Mouse (Mus musculus) midbrain, embryonic 11.5 days (tissue): ENCODE data around the gene Ubxn7. TPM values are rescaled to one million over a fixed set of nuclear protein-coding genes. Genes with fewer than 3 reads are reported as not detected.

Source experiments
- ATAC-seq: fragments of 200-750 bp; cut with Nextera tagmentation; 2 replicates; pipeline ENCODE4 v1.8.0; 2017; ENCODE audit warnings: moderate TSS enrichment, moderate library complexity; ENCODE audit not compliant: low FRiP score
- DNase-seq: peaks from one replicate; pipeline ENCODE4 v3.0.0; 2015; ENCODE audit warnings: low spot score; ENCODE audit errors: missing footprints
- H3K27ac ChIP-seq: fragments of 300-500 bp; sonication (generic); 2 replicates; pipeline ENCODE4 v1.5.1; 2014; ENCODE audit warnings: low read depth, low read length
- H3K27me3 ChIP-seq: fragments of 300-500 bp; sonication (generic); 2 replicates; pipeline ENCODE4 v1.6.1; 2014; ENCODE audit warnings: mild to moderate bottlenecking, low read length, moderate library complexity, mixed read lengths; ENCODE audit not compliant: control insufficient read depth, insufficient read depth
- H3K36me3 ChIP-seq: fragments of 300-500 bp; sonication (generic); 2 replicates; pipeline ENCODE4 v1.6.1; 2014; ENCODE audit warnings: mild to moderate bottlenecking, low read length, moderate library complexity, mixed read lengths; ENCODE audit not compliant: control insufficient read depth, insufficient read depth
- H3K4me1 ChIP-seq: fragments of 300-500 bp; sonication (generic); 2 replicates; pipeline ENCODE4 v1.6.1; 2014; ENCODE audit warnings: low read length; ENCODE audit not compliant: control insufficient read depth, insufficient read depth
- H3K4me2 ChIP-seq: fragments of 300-500 bp; sonication (generic); 2 replicates; pipeline ENCODE4 v1.6.1; 2014; ENCODE audit warnings: mild to moderate bottlenecking, moderate library complexity
- H3K4me3 ChIP-seq: fragments of 300-500 bp; sonication (generic); 2 replicates; pipeline ENCODE4 v1.5.1; 2014; ENCODE audit warnings: low read depth, low read length
- H3K9ac ChIP-seq: fragments of 300-500 bp; sonication (generic); 2 replicates; pipeline ENCODE4 v1.6.1; 2014; ENCODE audit warnings: low read length
- H3K9me3 ChIP-seq: fragments of 300-500 bp; sonication (generic); 2 replicates; pipeline ENCODE4 v1.6.1; 2016; ENCODE audit warnings: low read length; ENCODE audit not compliant: control insufficient read depth
- WGBS: fragments of 180-500 bp; shearing (Covaris S2); extraction: QIAGEN DNeasy Blood & Tissue Kit; methylation state at CpG from one replicate; pipeline ENCODE4 v1.1.7; 2014; 5-methylcytosine and 5-hydroxymethylcytosine counted together
- polyA plus RNA-seq: library from polyadenylated mRNA; unstranded; fragments of >200 nt; fragmentation: Nextera tagmentation; extraction: Ambion mirVana; gene quantifications from 2 replicates; pipeline ENCODE4 v1.2.1, GENCODE M21; 2014

Gene Ubxn7
- polyA plus RNA-seq, 1 experiment from 2014 or later = 28.6 TPM

DNA sequence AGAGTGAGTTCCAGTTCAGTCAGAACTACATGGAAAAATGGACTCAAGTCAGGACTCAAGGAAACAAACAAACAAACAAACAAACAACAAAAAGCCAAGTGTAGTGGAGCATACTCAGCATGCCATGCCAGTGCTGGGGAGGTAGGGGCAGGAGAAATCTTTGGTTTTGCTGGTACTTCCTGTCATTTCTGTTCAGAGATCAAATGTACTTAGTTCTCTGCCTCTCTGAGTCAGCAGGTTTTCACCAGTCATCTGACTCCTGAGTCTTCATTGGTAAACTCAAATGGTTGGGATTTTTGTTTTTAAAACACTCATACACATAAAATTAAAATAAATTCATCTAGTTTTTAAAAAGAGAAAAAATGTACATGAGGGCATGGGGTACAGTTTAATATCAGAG, 13.5 kb downstream of the Ubxn7 start:
- ATAC-seq = no peak
- DNase-seq = no peak

DNA sequence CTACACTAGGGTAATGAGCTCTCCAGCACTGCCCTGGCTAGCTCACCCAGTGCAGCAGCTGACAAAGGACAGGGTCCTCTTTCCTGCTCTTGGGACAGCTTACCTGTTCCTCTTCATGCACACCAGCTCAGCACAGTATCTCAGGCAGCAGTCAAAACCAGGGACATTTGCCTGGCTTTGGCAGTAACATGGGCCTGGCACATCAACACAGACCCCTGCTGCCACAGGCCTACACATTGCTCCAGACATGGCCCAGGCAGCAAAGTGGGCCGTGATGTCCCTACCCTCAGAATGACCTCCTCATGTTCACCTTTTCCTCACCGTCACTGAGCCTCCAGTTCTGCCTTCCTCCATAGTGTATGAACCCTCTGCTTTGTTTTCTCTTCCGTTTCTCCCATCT, 18.7 kb downstream of the Ubxn7 start:
- DNase-seq (no peak), ATAC-seq (no peak)
- H3K4me3 ChIP-seq = no peak overlapping the region
- 90% methylated on average over 3 of the region's 3 CpGs for WGBS
- H3K27me3 ChIP-seq = no peaks in the 10 kb centered on the region
- H3K4me2 ChIP-seq = no peak overlapping the region
- H3K9ac ChIP-seq = no peak overlapping the region
- no peak overlapping the region for H3K27ac ChIP-seq
- peaks cover 6% of the 10 kb centered on the region; the same call in 1 of the 2 replicates for H3K36me3 ChIP-seq
- H3K9me3 ChIP-seq = no peaks in the 10 kb centered on the region
- H3K4me1 ChIP-seq = no peaks in the 10 kb centered on the region

More for the DNA sequence above, 13.5 kb downstream of the Ubxn7 start:
- H3K4me2 ChIP-seq = no peak overlapping the region
- H3K9me3 ChIP-seq = no peaks in the 10 kb centered on the region
- H3K9ac ChIP-seq = no peak overlapping the region
- H3K27me3 ChIP-seq = no peaks in the 10 kb centered on the region
- no peak overlapping the region for H3K27ac ChIP-seq
- H3K36me3 ChIP-seq = no peaks in the 10 kb centered on the region
- H3K4me1 ChIP-seq = no peaks in the 10 kb centered on the region
- no peak overlapping the region for H3K4me3 ChIP-seq

DNA sequence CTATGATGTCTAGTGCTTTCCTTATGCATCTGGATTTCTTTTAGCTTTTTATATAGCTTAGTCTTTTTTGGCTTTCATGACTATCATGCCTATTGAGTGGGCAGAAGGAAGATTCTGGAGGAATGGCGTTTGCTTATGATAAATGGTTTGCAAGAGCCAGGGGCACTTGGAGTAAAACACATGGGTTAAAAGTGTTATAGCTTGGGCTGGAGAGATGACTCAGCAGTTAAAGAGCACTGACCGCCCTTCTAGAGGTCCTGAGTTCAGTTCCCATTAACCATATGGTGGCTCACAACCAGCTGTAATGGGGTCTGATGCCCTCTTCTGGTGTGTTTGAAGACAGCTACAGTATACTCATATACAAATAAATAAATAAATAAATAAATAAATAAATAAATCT, 31.5 kb downstream of the Ubxn7 start:
- Histone ChIP-seq H3K4me1 (no peaks in the 10 kb centered on the region), H3K27me3 (no peaks in the 10 kb centered on the region), H3K9ac (no peak overlapping the region), H3K4me3 (no peak overlapping the region), H3K9me3 (no peaks in the 10 kb centered on the region), H3K36me3 (no peaks in the 10 kb centered on the region; the same call in none of the 2 replicates), H3K27ac (no peak overlapping the region), H3K4me2 (no peak overlapping the region)
- WGBS = 92% methylated on average over 2 of the region's 2 CpGs
- ATAC-seq (no peak), DNase-seq (no peak)

DNA sequence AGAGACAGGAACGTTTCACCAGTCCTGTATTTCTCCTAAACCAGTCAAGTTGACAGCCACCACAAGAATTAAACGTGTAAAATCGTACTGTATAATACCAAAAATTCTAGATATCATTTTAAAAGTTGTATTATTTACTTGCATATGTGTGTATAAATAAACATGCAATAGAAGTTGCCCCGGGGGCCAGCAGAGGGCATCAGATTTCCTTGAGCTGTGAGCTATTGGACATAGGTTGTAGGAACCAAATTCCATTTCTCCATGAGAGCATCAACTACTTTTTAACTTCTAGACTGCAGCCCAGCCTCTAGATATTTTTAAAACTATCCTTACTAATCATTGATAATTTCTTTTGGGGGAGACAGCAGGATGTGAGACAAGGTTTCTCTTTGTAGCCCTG, 39.3 kb downstream of the Ubxn7 start:
- H3K27me3 ChIP-seq = no peaks in the 10 kb centered on the region
- H3K4me1 ChIP-seq = no peaks in the 10 kb centered on the region
- no peak overlapping the region for H3K27ac ChIP-seq
- no peak for ATAC-seq
- H3K9ac ChIP-seq = no peak overlapping the region
- peaks cover 11% of the 10 kb centered on the region; the same call in 1 of the 2 replicates for H3K36me3 ChIP-seq
- H3K9me3 ChIP-seq = no peaks in the 10 kb centered on the region
- no peak overlapping the region for H3K4me3 ChIP-seq
- WGBS = 84% methylated on average over 4 of the region's 4 CpGs
- DNase-seq = no peak
- no peak overlapping the region for H3K4me2 ChIP-seq

DNA sequence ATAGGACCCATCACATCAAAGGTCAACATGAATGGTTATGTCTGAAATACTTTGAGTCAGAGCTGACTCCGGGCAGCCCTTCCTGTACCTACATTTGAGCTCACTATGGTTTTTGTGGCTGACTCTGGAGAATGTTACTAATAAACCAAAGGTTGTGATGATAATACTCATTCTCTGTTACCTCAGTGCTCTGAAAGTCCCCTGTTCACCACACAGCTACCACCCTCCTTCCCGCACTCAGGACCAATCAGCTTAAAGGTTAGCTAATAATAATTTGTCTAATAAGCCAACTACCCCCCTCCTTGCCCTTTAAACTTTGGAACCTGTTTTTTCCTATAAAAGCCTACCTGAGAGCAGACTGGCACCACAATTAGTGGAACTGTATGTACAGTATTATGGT, 47.5 kb downstream of the Ubxn7 start:
- Histone ChIP-seq H3K27ac (no peak overlapping the region), H3K9me3 (no peaks in the 10 kb centered on the region), H3K4me1 (no peaks in the 10 kb centered on the region), H3K36me3 (peaks cover 36% of the 10 kb centered on the region), H3K27me3 (no peaks in the 10 kb centered on the region), H3K4me2 (no peak overlapping the region), H3K4me3 (no peak overlapping the region), H3K9ac (no peak overlapping the region)
- DNase-seq = no peak
- ATAC-seq = no peak
- WGBS = 98% methylated on average over 2 of the region's 2 CpGs

DNA sequence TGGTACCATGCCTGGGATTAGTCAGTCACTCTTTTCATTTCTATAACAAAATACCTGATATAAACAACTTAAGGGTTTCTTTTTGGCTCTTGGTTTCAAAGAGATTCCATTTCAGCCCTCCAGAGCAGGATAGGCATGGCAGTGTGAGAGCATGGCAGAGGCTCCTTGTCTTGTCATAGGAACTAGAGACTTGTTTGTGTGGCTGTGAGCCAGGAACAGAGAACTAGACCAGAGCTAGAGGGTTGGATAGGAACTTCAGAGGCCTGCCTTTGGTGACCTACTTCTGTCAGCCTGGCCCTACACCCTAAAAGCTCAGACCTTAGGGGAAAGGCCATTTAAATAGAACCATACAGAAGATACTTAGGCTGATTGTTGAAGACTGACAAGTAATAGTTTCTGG, 50.8 kb downstream of the Ubxn7 start:
- Histone ChIP-seq H3K36me3 (peaks cover 28% of the 10 kb centered on the region), H3K4me3 (no peak overlapping the region), H3K9me3 (no peaks in the 10 kb centered on the region), H3K27ac (no peak overlapping the region), H3K4me1 (no peaks in the 10 kb centered on the region), H3K27me3 (no peaks in the 10 kb centered on the region), H3K9ac (no peak overlapping the region), H3K4me2 (no peak overlapping the region)
- DNase-seq (no peak), ATAC-seq (no peak)

DNA sequence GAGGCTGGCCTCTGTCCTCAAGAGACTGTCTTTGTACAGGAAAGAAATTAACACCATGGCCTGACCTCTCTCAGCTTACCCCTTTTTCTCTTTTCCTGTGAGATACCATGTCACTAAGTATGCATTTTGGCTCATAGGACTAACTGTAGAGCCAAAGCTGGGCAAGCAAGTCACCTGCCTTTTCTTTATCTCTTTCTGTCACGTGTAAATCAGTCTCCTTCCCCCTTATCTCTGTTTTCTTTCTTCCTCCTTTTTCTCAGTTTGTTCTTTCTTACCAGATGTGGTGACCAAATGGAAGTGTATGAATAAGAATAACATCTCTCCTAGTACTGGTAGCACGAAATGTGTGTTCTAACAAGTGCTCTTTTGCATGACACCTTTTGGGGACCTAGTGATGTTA, 52.8 kb downstream of the Ubxn7 start:
- H3K27ac ChIP-seq = no peak overlapping the region
- no peak overlapping the region for H3K4me3 ChIP-seq
- no peak overlapping the region for H3K9ac ChIP-seq
- no peaks in the 10 kb centered on the region for H3K9me3 ChIP-seq
- WGBS = 92% methylated on average over 2 of the region's 2 CpGs
- ATAC-seq (no peak), DNase-seq (no peak)
- H3K4me2 ChIP-seq = no peak overlapping the region
- no peaks in the 10 kb centered on the region for H3K4me1 ChIP-seq
- H3K36me3 ChIP-seq = peaks cover 18% of the 10 kb centered on the region
- H3K27me3 ChIP-seq = no peaks in the 10 kb centered on the region

DNA sequence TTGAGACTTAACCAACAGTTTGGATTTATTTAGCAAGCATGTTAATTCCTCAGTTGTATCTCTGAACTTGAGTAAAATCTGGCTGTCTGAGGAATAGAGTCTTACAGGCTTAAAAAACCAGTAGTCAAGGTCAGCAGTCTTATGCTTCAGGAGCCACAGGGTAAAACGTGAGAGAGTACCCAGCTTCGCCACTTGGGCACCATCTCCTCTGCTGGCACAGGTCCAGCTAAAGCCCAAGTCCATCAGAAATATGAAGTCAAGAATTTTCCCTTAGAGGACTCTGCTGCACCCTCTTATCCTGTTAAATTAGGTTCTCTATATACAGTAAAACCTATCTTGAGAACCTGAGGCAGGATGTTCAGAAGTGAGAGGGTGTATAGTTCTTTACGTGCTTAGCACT, 54.8 kb downstream of the Ubxn7 start:
- no peaks in the 10 kb centered on the region for H3K27me3 ChIP-seq
- H3K27ac ChIP-seq = no peak overlapping the region
- H3K4me1 ChIP-seq = no peaks in the 10 kb centered on the region
- 95% methylated on average over 3 of the region's 3 CpGs for WGBS
- no peak overlapping the region for H3K4me2 ChIP-seq
- H3K4me3 ChIP-seq = no peak overlapping the region
- ATAC-seq = no peak
- H3K9ac ChIP-seq = no peak overlapping the region
- DNase-seq = no peak
- no peaks in the 10 kb centered on the region for H3K9me3 ChIP-seq
- peaks cover 7% of the 10 kb centered on the region for H3K36me3 ChIP-seq

DNA sequence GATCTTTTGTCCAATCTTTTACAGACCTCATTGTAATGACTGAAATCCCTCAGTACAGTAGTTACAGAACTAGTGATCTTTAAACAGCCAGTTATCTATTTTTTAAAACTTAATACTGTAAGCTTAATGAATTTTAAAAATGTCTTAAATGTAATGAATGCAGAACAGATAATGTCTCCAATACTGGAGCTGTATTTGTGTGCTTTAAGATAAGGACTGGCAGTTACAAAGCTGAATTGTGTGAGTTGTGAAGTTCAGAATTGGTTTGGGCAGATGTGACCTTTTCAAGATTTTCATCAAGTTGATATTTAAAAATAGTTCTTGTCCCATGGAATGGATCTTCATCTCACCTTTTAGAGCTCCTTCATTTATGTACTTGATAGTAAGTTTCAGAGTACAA, 57.0 kb downstream of the Ubxn7 start:
- H3K27ac ChIP-seq = no peak overlapping the region
- no peaks in the 10 kb centered on the region for H3K27me3 ChIP-seq
- no peak overlapping the region for H3K9ac ChIP-seq
- no peak overlapping the region for H3K4me2 ChIP-seq
- H3K9me3 ChIP-seq = no peaks in the 10 kb centered on the region
- H3K4me3 ChIP-seq = no peak overlapping the region
- H3K4me1 ChIP-seq = no peaks in the 10 kb centered on the region
- no peak for ATAC-seq
- peaks cover 4% of the 10 kb centered on the region for H3K36me3 ChIP-seq
- no peak for DNase-seq

DNA sequence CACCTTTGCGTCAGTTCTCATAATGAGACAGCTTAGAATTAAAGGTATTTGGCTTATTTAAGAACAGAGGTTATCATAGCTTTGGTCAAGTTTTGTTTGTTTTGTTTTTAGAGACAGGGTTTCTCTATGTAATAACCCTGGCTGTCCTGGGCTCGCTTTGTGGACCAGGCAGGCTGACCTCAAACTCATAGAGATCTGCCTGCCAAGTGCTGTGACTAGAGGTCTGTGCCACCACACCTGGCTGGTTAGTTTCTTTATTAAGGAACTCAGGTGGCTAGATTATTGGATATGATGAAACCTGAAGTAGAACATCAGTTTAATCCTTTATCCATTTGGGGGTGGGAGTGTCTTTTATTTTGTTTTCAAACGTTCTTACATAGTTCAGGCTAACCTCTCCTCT, 57.8 kb downstream of the Ubxn7 start:
- Histone ChIP-seq H3K27me3 (no peaks in the 10 kb centered on the region), H3K9me3 (no peaks in the 10 kb centered on the region), H3K4me3 (no peak overlapping the region), H3K9ac (no peak overlapping the region), H3K27ac (no peak overlapping the region), H3K4me2 (no peak overlapping the region), H3K4me1 (no peaks in the 10 kb centered on the region), H3K36me3 (peaks cover 2% of the 10 kb centered on the region)
- no peak for DNase-seq
- 87% methylated on average over 3 of the region's 3 CpGs for WGBS
- no peak for ATAC-seq
